Mouse (Mus musculus): ENCODE measurements around the gene Hdac4. TPM values are rescaled to one million over a fixed set of nuclear protein-coding genes. Genes with fewer than 3 reads are reported as not detected.

The Hdac4 gene
- polyA plus RNA-seq, 1 experiment: 14.3 TPM

DNA sequence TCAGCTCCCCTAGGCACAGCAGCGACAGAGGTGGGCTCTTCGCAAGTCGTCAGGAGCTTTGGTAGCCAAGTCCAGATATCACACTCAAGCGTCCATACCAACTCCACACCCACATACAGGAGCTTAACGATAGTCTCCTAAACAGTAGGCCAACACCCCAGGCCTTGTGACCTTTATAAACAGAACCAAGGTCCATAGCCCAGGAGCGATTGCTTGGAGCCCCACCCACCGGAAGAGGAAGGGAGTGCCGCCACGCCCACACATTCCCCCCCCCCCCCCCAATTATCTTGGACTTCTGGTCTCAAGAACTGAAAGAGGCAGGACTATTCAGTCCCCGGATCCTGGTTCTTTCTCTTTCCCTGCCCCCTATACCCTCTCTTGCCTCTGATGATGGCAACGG, 301.9 kb downstream of the Hdac4 start:
- H3K4me3 ChIP-seq (ENCODE audit: control insufficient read depth, low read depth, low read length): no peak overlapping the region
- peaks cover 3% of the 10 kb centered on the region; the same call in 1 of the 2 replicates for H3K4me1 ChIP-seq (ENCODE audit: control insufficient read depth, insufficient read depth, low read length)
- H3K27me3 ChIP-seq (ENCODE audit: control insufficient read depth, insufficient read depth, low read length): no peaks in the 10 kb centered on the region
- TF ChIP-seq POLR2A (IDR thresholded peaks at IDR 0.05; ENCODE audit: control insufficient read depth, low read depth, low read length) (no peak), CTCF (IDR thresholded peaks at IDR 0.05; ENCODE audit: control insufficient read depth, insufficient read depth, insufficient replicate concordance, low read depth, low read length) (no peak)
- H3K36me3 ChIP-seq (ENCODE audit: control insufficient read depth, insufficient read depth, low read length): no peaks in the 10 kb centered on the region
- no peak overlapping the region for H3K27ac ChIP-seq (ENCODE audit: control insufficient read depth, insufficient read depth, low read depth, low read length)

DNA sequence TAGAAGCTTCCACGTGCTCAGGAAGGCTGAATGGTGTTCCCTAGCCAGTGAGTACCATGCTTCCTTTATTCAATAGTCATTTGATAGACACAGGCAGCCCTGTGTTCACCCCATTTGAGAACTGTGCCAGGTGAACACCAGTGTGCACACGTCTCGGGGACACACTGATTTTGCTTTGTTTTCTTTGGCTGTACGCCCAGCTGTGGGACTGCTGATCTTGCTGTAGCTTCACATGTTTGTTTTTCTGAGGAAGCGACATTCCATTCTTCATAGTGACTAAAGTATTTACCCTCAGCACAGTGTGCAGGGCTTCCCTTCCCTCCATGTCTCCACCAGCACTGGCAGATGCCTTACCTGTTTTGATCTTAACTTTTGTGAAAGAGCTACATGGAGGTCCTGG, 312.4 kb downstream of the Hdac4 start:
- TF ChIP-seq POLR2A (IDR thresholded peaks at IDR 0.05; ENCODE audit: control insufficient read depth, low read depth, low read length) (no peak), CTCF (IDR thresholded peaks at IDR 0.05; ENCODE audit: control insufficient read depth, insufficient read depth, insufficient replicate concordance, low read depth, low read length) (no peak)
- H3K27ac ChIP-seq (ENCODE audit: control insufficient read depth, insufficient read depth, low read depth, low read length): no peak overlapping the region
- H3K4me3 ChIP-seq (ENCODE audit: control insufficient read depth, low read depth, low read length): no peak overlapping the region
- no peaks in the 10 kb centered on the region for H3K4me1 ChIP-seq (ENCODE audit: control insufficient read depth, insufficient read depth, low read length)
- H3K27me3 ChIP-seq (ENCODE audit: control insufficient read depth, insufficient read depth, low read length): no peaks in the 10 kb centered on the region
- H3K36me3 ChIP-seq (ENCODE audit: control insufficient read depth, insufficient read depth, low read length): no peaks in the 10 kb centered on the region

DNA sequence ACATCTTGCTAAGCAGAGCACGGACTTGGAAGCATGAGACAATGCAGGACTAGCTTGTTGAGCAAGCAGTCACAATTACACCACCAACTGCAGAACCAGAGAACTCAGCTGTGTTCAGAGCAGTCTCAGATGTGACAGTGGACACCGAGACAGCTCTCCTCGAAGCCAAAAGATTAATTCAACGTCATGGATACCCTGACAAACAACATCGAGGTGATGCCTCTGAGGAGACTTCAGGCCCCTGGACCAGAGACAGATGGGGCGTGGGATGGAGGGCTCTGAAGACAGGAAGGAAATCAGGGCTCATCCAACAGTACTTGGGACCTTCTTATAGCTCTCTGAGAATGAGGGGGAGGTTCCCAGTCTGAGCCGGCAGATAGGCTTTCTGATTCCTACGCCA, 314.6 kb downstream of the Hdac4 start:
- Histone ChIP-seq H3K4me3 (ENCODE audit: control insufficient read depth, low read depth, low read length) (no peak overlapping the region), H3K27me3 (ENCODE audit: control insufficient read depth, insufficient read depth, low read length) (no peaks in the 10 kb centered on the region), H3K4me1 (ENCODE audit: control insufficient read depth, insufficient read depth, low read length) (no peaks in the 10 kb centered on the region), H3K36me3 (ENCODE audit: control insufficient read depth, insufficient read depth, low read length) (no peaks in the 10 kb centered on the region), H3K27ac (ENCODE audit: control insufficient read depth, insufficient read depth, low read depth, low read length) (no peak overlapping the region)
- TF ChIP-seq POLR2A (IDR thresholded peaks at IDR 0.05; ENCODE audit: control insufficient read depth, low read depth, low read length): no peak
- TF ChIP-seq CTCF (IDR thresholded peaks at IDR 0.05; ENCODE audit: control insufficient read depth, insufficient read depth, insufficient replicate concordance, low read depth, low read length): no peak

DNA sequence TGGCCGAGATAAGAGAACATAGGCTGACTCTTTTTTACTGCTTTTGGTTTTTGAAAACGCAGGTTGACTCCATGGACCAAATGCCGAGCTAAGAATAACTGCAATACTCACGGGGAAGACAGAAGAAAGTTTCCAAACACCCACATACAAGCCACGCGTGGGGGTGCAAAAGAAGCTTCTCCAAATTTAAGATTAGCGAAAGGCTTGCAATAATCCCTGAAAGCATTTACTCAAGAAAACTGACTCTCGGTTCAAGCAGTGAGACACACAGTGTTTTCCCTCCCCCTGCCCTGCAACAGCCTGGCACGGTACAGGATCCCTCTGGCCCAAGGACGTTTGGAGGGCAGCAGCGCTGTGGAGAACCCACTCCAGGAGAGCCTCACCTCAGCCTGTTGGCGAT, 315.3 kb downstream of the Hdac4 start:
- H3K36me3 ChIP-seq (ENCODE audit: control insufficient read depth, insufficient read depth, low read length): no peaks in the 10 kb centered on the region
- H3K4me1 ChIP-seq (ENCODE audit: control insufficient read depth, insufficient read depth, low read length): no peaks in the 10 kb centered on the region
- no peak overlapping the region for H3K4me3 ChIP-seq (ENCODE audit: control insufficient read depth, low read depth, low read length)
- no peak for TF ChIP-seq POLR2A (IDR thresholded peaks at IDR 0.05; ENCODE audit: control insufficient read depth, low read depth, low read length)
- no peaks in the 10 kb centered on the region for H3K27me3 ChIP-seq (ENCODE audit: control insufficient read depth, insufficient read depth, low read length)
- H3K27ac ChIP-seq (ENCODE audit: control insufficient read depth, insufficient read depth, low read depth, low read length): no peak overlapping the region

Measured in testis, adult 2 months (tissue).